Mouse (Mus musculus) urinary bladder, adult 2 months (tissue): ENCODE results near the gene Duox1. TPM values are rescaled to one million over a fixed set of nuclear protein-coding genes. Genes with fewer than 3 reads are reported as not detected.
"Not testable (repeated sequence)": the region's sequence is repeated elsewhere in the genome, so short reads cannot be mapped to it uniquely, and the experiment has no call there.

Experiments
- DNase-seq: peaks from one replicate; pipeline ENCODE4 v3.0.0; 2022; ENCODE audit warnings: low spot score
- polyA plus RNA-seq: library from polyadenylated mRNA; depleted of rRNA; stranded (reverse); fragments of >200 nt; gene quantifications from 2 replicates; pipeline ENCODE4 v1.2.3, GENCODE M21; 2012

The Duox1 gene
- polyA plus RNA-seq, 1 experiment = 5.3 TPM

DNA sequence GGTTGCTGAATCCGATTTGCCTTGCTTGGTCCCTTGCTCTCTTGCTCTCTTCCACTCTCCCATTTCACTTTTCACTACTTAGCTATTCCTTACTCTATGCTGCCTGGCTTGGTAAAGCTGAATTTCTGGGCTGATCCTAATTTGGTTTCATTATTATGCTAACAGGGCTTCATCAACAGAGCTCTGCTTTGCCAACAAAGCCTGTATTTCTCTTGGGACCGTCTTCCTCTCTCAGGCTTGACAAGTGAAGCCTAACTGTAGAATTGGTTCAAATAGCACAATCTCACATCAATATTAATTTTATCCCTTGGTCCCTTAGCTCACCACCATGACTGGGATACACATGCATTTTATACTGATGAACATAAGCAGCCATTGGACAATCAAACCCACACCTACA is 3.9 kb upstream of the Duox1 start:
- no peak for DNase-seq

DNA sequence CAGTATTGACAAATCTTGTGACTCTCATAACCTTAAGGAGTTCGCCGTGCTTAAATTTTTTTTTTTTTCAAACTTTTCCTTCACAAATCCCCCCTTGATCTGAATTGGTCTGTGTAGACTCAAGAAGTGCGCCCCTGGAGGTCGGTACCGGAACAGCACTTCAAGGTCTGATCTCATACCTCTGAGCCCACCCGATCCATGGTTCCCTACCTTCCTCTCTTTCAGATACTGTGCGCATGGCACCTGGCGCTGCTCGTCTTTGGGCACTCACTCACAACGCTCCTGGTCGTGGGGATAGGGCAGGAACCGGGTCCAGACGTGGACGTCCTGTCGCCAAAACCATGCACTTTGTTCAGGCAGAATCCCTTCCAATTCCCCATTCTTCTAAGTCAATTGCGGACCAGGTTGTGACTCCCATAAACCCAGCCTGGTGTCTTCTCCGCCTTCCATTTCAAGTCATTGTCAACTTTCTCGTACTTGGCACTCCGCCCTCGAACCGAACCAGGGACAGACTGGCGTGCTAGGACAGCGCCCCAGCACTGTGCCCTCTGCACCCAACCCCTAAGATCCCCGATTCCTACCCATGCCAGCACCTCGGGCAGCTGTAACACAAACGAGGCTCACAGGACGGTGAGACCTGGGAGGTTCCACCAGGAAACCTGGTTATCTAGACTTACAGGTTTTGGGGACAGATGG is 2.6 kb upstream of the Duox1 start:
- DNase-seq = peak; percentile 54

DNA sequence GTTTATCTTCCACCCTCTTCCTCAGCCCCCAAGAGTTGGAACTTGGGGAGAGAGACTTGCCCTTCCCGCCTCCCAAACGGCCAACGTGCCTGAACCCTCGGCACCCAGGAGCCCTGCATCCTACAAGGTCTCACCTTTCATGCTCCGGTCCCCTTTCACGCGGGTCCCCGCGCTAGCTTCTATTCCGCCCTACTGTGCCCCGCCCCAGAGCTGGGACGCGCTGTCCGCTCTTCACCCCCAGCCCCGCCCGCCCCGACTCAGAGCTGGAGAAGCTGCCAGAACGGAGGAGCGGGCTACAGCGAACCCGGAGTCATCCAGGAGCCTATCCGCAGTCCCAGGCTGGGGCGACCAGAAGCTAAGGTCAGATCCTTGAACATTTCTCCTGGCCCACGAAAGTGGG is 1.9 kb upstream of the Duox1 start, which contains the start of gene Duoxa1:
TSS of gene Duoxa1 (minus strand) at position 195 of the 400 bp plus-strand sequence.
- DNase-seq = no peak

DNA sequence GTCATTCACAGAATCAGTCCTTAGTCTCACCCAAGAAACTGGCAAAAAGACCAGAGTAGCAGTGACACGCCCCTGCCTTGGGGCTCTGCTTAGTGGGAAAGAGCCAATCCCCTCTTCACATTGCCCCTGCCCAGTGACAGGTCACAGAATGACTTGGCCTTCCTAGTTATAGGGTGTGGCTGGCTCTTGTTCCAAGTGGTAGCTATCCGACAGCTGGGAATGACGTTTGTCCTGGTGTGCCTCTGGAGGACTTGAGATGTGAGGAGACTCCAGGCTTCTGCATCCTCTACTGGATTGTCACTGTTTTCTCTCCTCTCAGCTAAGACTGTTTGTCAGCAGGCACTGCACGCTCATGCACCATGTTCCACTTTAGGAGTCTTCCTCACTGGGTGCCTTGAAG is 1.9 kb downstream of the Duox1 start:
- DNase-seq = no peak

DNA sequence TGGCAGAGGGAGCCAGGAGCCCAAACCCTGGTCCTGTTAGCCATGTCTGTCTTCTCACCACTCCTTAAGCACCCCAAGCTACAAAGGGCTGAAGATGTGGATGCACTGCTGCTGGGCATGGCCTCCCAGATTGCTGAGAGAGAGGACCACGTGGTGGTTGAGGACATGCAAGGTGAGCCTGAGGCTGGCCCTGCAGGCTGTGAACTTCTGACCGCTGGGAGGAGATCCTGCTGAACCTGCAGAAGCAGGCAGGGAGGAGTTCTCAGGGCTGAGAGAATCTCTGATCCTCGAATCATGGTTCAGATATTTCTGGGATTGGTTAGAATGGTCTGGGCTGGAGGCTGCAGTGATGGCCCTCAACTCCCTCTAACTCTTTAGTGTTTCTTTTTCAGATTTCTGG is 8.5 kb downstream of the Duox1 start:
- no peak for DNase-seq

DNA sequence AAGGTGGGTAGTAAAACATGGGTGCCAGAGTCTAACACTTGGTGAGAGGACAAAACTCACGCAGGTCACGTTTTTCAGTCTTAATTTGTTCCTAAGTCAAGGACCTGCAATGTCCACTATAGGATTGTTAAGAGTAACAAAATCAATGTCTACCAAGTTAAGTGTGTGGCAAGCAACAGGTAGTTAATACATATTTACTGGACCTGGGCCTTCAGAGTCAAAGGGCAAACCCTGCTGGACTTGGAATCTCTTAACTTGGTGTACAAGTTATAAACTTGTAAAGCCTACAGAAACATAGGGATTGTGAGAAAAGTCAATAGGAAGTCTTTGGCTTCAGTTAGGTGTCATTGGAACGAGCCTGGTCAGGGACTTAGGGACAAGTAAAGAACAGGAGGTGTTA is 9.1 kb downstream of the Duox1 start:
- DNase-seq = no peak

DNA sequence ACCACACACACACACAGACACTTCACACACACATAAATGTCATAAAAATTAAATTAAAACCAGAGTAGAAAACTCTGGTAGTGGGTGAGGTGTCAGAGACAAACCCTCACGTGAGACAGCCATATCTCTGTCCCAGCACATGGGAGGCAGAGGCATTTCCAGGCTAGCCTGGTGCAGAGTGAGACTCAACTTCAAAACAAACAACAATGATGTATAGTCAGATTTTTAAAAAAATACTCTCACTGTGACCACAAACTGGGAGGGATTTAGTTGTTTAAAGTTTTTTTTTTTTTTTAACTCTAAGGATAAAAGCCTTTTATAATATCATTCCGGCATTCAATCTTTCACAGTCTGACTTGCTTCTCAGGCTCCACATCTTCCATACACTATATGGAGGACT is 9.9 kb downstream of the Duox1 start:
- no peak for DNase-seq

DNA sequence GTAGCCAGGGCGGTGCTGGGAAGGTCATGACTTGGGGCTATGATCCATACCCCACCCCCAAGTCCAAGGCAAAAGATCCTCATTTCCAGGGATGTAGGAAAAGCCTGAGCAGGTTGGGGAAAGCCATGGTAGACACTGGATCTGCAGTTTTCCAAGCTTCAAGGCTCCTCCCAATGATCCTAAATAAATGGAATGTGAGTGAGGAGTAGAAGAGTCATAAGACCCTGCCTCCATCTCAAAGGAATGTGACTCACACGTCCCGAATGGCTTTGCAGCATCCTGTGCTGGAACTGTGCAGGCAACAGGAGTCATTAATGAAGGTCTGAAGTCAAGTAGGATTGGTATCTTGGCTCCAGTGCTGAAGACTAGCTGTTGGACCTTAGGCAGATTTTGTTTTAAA is 12.5 kb downstream of the Duox1 start:
- no peak for DNase-seq

DNA sequence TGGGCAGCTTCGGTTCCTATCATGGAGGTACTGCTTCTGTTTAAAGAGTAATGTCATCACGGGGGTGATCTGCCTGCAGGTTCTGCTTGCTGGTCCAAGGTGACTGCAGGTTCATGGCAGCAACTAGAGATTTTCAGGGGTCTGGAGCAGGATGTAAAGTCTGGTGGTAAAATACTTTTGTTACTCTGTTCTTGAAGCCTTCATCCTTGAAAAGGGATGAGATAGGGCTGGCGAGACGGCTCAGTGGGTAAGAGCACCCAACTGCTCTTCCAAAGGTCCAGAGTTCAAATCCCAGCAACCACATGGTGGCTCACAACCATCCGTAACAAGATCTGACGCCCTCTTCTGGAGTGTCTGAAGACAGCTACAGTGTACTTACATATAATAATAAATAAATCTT is 14.8 kb downstream of the Duox1 start:
- not testable (repeated sequence) for DNase-seq

DNA sequence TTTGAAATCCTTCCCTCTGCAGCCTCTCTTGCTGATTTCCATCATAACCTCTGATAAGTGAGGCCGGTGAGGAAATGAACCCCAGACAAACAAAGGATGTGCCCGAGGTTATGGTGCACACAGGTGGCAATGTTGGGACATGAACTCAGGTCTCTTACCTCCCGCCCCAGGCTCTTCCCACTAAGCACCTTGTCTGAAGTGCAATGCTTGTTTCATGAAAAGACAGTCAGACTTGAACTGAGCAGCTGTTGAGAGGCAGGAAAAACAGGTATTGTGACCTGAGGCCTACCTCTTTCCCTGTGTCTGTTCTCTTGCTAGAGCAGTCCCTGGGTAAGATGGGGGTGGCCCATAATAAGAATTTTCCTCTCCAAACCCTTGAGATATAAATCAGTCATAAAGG is 16.8 kb downstream of the Duox1 start:
- DNase-seq = no peak

DNA sequence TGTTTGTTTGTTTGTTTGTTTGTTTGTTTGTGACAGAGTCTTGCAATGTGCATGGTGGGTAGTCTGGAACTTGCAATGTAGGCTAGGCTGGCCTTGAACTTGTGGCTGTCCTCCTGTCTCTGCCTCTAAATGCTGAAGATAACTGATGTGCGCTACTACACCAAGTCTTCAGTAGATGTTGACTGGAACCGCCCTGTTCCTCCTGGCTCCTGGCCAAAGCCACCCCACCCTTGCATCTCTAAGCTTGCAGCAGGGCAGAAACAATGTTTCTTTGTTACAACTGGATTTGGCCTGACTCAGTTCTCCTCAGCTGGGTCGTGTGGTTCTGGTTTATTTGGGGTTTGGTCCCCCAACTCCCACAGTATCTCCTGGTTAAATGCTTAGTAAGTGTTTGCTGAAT is 18.7 kb downstream of the Duox1 start:
- DNase-seq = no peak

DNA sequence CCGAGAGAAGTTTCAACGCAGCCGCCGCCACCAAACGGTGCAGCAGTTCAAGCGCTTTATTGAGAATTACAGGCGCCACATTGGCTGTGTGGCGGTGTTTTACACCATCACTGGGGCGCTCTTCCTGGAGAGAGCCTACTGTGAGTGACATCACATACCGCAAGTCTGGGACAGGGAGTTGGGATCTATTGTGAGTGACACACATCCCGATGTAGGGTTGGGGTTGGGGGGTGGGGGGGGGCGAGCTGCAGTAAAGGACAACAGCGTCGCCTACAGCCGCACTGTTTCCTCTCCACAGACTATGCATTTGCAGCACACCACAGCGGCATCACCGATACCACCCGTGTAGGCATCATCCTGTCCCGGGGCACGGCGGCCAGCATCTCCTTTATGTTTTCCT is 21.8 kb downstream of the Duox1 start:
- no peak for DNase-seq

DNA sequence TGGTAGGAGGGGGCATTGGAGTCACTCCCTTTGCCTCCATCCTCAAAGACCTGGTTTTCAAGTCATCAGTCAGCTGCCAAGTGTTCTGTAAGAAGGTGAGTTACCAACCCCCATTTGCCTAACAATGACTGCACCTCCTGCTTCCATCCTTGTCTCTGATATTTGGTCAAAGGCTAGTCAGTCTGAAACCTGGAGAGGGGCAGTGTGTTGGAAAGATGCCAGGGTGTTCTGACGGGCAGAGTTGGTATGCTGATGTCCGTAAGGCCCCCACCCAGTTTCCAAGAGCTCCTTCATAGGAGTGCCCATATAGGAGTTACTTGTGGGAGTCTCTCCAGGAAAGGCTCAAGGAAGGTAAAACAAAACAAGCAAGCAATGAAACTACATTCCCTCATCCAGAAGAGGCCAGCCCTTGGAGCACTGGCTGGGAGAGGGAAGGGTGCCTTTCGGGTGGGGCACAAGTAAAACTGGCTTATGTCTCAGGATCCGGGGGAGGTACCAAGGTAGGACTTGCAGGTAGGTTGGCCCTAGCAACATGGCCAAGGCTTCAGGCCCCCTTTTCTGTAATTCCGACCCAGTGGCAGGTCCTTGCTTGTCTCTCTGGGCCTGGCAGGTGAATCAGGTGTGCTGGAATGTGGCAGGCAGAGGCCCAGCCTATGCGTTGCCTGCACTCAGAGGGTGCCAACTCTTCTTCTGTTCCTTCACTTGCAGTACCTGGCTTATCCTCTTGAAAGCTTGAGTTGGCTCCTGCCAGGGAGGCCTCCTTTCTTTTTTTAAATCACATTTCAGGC is 29.8 kb downstream of the Duox1 start:
- peak; percentile 40 for DNase-seq

DNA sequence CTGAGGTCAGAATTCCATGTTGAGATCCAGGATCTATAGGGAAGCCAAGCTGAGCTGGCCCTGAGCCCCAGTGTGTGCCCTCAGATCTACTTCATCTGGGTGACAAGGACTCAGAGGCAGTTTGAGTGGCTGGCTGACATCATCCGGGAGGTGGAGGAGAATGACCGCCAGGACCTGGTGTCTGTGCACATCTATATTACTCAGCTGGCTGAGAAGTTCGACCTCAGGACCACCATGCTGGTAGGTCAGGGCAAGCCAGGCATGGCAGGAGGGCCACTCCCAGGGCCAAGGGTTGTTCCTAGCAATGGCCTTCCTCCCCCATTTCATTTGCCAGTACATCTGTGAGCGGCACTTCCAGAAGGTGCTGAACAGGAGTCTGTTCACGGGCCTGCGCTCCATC is 30.7 kb downstream of the Duox1 start:
- DNase-seq = not testable (repeated sequence)

DNA sequence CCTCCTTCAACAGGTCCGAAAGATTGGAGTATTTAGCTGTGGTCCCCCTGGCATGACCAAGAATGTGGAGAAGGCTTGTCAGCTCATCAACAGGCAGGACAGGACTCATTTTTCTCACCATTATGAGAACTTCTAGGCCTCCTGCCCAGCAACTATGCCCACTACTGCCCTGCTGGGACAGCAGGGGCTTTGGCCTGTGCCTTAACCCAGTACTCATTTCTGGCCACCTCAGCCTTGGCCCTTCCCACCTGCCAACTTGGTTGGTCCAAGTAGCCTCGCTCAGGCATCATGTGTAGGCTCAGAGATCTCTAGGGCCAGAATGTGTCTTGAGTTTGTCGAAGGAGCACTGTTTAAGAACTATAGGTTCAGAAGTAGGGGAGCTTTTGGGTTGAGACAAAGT is 31.8 kb downstream of the Duox1 start:
- no peak for DNase-seq

DNA sequence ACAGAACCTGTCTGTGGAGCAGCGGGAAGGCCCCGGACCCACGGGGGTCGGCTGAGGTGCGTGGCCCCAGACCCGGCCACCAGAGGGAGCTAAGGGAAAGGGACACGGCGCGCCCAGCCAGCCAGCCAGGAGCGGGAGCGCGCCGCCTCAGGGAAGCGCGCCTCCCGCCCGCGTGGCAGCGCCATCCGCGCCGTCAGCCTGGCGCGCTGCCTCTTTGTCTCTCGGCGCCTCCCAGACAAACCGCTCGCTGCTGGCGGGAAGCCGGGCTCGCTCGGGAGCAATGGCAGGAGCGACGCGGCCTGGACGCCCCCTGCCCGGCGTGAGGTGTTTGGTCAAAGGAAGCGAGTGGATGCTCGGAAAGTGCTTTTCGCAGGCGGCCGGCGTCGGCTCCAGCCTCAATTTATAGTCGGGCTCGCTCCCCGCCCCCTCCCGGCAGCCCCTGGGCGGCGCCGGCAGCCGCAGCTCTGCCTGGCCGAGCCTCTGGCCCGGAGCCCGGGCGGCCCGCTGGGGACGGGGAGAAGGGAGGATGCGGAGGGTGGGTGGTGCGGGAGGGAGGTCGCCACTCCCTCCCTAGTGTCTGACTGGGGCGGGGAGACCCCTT is 33.2 kb downstream of the Duox1 start:
- DNase-seq = peak; percentile 93

DNA sequence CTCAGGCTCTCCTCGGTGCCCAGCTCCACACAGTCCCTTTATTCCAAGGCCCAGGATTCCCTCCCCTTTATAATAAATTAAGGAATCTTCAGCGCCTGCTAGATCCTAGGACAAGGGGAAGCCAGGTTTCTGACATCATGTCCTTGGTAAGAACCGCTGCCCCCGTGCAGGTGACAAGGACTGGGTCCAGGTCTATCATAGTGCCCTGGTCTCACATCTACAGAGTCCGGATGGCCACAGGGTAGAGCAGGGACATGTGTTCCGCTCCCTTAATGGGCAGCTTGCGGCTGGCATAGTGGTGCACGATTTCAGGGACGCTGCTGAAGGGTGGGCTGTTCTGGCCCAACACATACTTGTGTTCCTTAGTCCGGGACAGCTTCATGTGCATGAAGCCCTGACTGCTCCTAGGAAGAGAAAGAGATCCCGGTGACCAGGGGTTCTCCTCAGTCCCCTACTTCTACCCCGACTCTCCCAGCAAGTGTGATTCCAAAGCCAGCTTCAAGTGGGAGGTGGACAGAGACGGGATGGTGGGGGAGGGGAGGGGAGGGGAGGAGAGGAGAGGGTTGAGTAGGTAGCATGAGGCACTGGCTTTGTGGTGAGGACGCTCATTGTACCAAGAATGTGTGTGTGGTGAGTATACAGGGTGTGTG is 33.8 kb downstream of the Duox1 start:
- no peak for DNase-seq

DNA sequence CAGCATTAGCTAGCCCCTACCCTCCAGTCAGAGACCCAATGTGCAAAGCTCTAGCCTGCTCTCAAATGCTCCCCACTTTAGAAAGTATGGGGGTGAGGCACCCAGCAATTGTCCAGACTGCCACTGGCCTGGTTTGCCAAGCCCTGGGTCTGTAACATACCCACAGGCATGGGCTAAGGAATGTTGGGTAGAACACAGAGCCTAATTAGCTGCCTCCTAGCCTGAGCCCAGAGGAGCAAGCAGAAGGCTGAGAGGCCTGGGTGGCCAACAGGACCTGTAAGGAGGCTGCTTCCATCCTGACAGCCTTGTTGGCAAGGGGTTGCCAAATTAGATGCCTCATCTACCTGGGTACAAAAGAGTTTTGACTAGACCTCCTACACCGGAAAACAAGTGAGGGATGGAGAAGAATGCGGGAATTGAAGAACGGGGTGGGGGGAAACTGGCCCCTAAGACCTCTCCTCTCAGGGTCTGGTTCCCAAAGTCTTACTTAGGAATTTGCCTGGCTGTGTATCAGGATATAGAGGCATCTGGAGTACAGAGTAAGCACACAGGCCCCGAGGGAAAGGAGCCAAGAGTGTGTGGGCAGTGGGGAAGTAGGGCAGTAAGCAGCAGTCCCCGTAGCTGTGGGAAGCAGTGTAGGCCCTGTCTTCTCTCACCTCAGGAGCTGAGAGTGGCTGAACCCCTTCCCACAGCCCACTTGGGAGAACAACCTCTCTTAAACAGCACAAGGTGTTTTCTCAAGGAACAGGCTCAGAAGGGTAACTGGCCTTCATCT is 35.9 kb downstream of the Duox1 start:
- DNase-seq = no peak

DNA sequence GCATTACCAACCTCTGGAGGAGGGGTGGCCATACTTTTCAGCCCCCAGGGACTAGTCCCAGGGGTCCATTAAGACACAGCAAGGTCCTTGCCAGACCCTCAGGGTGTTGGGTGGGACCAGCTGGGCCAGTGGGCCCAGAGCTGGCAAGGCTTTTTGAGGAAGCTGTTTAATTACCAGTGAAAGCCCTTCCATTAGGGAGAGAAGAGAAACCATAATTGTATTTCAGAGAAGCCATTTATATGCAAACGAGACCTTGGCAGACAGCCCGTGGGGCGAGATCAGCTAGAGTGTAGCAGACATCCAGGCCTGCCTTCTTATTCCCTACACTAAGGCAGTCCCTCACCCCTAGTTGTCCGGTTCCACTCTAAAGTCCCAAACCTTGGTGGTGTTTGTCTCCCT is 36.5 kb downstream of the Duox1 start:
- DNase-seq = no peak

DNA sequence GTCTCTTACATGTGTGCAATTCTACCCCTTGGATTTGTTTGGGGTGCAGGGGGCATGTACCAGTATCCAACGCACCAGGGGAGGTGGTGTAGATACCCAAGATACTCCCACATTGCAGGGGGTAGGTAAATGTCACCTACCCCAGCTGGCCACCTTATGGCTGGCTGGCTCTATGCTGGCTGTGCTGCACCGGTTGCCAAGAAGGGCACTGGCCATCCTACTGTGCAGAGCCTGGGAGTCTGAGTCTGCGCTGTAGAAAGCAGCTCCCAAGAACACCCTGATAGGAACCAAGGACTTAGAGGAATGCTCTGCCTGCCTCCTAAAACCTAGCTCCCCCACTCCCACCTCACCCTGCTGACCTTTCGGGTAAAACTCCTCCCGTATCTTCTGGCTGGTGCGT is 37.5 kb downstream of the Duox1 start:
- no peak for DNase-seq

DNA sequence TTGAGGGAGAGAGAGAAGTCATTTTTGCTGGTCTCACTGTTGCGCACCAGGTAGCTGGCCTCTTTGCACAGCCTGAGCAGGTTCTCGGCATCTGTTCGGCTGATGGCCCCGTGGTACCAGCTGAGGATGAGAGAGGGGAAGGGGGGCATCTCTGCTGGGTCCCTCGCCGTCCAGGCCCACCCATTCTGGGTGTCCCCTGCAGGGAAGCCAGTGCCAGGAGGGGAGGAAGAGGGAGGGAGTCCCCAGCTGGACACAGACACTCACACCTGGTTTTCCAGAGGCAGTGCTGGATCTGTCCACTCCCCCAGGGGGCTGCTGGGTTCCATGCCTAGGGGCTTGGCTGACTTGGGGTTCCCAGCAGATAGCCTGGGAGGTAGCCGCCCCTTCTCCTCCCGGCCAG is 38.3 kb downstream of the Duox1 start:
- no peak for DNase-seq
